13 mouse cellular contexts compared by ENCODE assay signal in the genomic region with DNA sequence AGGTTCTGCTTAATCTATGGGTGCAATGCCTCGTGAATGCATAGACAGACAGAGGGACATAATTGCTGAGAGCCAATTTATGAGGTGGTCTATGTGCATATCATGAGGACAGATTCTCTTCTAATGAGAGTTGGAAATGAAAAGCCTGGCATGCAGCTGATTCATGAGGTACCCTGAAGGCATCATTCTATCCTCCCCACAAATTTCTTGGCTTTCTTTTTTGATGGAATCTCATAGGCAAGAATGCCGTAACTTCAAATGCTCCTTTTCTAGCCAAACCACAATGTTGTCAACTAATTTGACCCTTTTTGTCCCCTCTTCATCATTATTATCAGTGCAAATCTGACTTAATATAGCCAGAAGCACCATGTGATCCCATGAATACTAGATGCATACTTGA.
"Had no signal": no experiment of that assay in that cellular context is flagged by ENCODE, and none has a peak within 500 bp of the region (broad histone marks: within the 10 kb centered on the region; RNA-seq: fewer than 3 reads in every experiment).

No protein-coding gene starts in this region.

- H3K27ac ChIP-seq: midbrain, embryonic 10.5 days; midbrain, embryonic 12.5 days; neural tube, embryonic 12.5 days; stomach, embryonic 15.5 days; stomach, postnatal 0 days had no signal

- H3K9ac ChIP-seq: lung, embryonic 14.5 days; midbrain, embryonic 12.5 days; neural tube, embryonic 12.5 days; stomach, embryonic 15.5 days had no signal

- H3K4me3 ChIP-seq: midbrain, embryonic 10.5 days; midbrain, embryonic 12.5 days; neural tube, embryonic 12.5 days; stomach, embryonic 15.5 days had no signal

- H3K36me3 ChIP-seq: midbrain, embryonic 10.5 days; midbrain, embryonic 12.5 days; neural tube, embryonic 12.5 days; stomach, embryonic 15.5 days had no signal

- H3K9me3 ChIP-seq: midbrain, embryonic 10.5 days; midbrain, embryonic 12.5 days; neural tube, embryonic 12.5 days; stomach, embryonic 15.5 days had no signal

- H3K27me3 ChIP-seq: midbrain, embryonic 12.5 days; neural tube, embryonic 12.5 days; stomach, embryonic 15.5 days had no signal

- DNase-seq: lung, embryonic 14.5 days; lung, postnatal 10 days; lung, postnatal 4 days; midbrain, embryonic 14.5 days; right cerebral cortex, postnatal 14 days; thymus, adult 2 months; thymus, postnatal 25 days; thymus, postnatal 4 days had no signal

- H3K4me1 ChIP-seq: midbrain, embryonic 10.5 days; midbrain, embryonic 12.5 days; neural tube, embryonic 12.5 days; stomach, embryonic 15.5 days had no signal

- H3K4me2 ChIP-seq: lung, embryonic 14.5 days; midbrain, embryonic 12.5 days; neural tube, embryonic 12.5 days; stomach, embryonic 15.5 days had no signal
